Mouse (Mus musculus) hindlimb bud, embryonic 11.5 days (tissue): ENCODE data around the gene Tlk2.

ENCODE experiments used
- DNase-seq: peaks from one replicate; pipeline ENCODE4 v3.0.0-alpha.2; 2012; ENCODE audit warnings: low read depth, low spot score; ENCODE audit errors: extremely low spot score

Gene Tlk2

DNA sequence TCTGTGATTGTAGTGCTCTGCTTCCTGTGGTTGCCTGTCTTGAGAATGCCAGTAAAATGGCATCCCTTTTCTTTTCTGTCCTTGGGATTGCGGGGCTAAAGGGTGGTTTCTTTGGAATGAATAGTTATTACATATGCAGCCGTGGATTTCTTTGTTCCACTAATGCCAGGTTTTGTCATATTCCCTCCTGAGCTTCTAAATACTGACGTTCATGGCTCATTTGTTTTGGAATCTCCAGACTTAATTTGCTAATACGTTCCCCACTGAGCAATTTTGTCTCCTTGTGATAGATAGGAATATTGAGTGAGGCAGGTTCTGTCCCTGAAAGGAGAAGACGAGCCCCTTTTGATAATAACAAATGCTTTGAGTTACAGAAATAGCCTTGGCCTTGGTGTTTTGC, 82.5 kb downstream of the Tlk2 start:
- no peak for DNase-seq

DNA sequence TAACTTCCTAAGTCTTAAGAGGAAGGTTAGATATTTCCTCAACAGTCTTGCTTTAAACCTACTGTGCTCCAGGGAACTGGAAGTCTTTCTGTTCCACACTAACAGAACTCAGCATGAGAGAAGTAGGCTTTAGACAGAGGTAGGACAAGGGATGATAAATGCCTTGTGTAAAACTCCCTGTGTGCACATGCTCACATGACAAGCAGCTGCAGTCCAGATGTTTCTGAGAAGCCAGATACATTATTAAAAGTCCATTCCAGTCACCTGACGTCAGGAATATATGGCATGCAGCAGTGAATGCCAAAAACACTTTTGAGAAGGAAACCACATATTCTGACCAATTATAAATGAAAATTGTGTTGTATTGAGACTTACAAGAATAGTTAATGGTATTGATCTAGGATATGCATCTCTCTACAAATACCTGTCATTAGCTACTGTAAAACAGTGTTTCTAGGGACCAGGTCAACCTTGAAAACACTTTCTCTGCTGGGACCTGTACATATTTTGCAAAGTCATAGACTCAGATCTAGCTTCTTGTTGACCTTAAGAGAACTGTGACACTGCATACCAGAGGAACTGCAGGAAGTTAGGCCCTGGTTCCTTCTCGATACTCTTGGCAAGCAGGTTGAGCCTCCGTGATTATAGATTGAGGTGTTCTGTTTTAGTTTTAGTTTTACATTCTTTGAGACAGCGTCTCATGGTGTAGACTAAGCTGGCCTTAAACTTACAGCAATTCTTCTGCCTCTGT, 83.2 kb downstream of the Tlk2 start:
- no peak for DNase-seq

DNA sequence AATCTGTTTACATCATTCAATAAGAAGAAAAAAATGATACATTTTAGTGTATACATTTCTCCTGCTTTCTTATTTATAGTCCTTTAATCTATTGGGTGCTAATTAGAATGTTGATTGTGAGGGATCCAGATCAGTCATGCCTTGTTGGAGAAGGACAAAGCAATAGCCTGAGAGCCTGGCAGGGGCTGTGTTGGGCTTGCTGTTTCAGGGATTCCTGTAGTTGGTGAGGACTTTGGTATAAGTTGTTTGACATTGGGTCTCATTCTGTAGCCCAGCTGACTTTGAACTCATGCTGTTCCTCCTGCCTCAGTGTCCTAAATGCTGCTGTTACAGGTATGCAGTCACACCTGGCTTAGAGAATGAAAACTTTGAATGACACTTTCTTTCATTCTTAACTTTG, 85.9 kb downstream of the Tlk2 start:
- no peak for DNase-seq

DNA sequence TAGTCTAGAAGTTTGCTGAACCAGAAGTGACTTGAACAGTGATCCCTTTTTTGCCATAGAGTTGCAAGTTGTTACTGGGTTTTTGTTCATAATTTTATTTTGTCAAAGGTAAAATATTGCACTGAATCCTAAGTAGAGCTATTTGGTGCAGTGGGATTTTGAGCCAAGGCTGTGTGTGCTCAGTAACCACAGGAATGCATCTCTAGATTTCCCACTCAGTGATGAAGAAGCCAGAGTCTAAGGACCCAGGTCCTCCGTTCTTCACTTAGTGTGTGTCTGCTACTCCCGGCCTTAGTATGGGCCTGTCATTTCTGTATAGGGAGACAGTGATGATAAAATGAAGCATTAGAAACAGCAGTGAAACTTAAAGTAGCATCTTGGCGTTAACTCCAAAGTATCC, 86.4 kb downstream of the Tlk2 start:
- no peak for DNase-seq

DNA sequence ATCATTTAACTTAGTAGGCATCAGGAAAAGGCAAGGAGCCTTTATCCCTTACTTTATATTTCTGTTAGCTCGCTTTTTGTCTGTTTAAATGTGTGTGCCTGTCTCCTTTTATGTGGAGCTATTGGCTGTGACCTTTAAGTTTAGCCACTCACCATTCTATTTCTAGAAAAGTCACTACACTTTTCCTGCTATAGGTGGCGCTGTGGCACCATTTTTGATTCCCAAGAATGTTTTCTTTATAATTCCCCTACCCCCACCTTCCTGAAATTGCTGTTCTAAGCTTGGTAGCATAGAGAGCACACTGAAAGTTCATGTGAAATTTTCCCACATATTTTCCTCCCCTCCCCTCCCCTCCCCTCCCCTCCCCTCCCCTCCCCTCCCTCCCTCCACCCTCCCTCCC, 91.5 kb downstream of the Tlk2 start:
- DNase-seq: peak; percentile 62

DNA sequence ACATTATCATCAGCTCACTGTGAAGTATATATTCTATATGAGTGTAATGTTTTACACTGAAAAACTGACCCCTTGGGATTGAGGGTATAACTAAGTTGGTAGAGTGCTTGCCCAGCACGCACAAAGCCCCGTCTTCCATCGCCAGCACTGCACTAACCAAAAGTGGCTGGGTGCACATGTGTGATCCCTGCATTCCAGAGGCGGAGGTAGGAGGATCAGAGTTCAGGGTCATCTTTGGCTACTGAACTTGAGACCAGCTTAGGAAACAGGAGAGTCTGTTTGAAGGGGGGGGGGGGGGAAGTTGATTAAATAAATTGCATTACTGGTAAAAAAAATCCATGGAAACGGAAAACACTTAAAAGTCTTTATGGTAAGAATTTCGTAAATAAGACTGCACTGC, 101.8 kb downstream of the Tlk2 start:
- no peak for DNase-seq

DNA sequence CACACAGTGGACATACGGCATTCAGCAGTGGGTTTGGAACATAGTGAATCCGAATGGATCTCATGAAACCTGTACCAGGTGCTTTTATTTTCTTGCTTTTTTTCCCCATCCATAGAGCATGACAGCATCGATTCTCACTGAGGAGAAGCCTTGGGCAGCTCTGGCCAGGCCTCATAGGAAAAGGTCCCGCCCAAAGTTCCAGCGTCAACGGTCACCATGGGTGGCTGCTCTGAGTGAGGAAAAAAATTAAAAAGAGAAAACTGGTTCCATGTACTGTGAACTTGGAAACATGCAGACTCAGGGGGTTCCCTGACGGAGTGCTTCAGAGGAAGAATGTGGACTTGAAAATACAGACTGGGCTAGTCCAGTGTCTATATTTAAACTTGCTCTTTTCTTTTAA, 102.7 kb downstream of the Tlk2 start:
- no peak for DNase-seq

DNA sequence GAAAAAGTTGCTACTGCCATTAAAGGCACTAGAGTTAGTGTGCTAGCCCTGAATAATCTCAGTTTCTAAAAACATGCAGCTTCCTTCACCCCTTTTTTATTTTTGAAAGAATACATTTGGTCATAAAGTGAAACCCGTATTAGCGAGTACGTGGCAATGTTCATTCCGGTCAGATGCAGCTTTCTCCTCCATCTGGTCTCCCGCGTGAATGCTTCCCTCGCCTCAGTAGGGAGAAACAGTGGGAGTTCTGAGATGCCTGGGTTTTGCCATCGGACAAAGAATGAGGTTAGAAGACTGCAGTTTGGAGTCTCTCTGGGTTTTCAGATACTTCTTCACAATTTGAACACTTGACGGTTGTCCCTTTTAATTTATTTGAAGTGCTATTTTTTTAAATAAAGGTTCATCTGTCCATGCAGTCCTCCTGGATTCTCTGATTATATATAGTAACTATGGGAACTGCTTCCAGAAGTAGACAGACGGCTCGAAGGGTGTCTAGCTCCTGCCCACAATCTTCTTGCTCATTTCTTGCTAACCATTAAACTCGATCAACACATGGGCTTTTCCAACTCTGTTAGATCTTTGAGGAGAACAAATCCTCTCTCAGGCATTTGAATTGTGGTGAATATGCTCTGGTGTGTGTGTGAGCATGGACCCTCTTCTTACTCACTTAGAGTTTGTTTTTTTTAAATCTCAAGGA, 103.3 kb downstream of the Tlk2 start:
- no peak for DNase-seq

DNA sequence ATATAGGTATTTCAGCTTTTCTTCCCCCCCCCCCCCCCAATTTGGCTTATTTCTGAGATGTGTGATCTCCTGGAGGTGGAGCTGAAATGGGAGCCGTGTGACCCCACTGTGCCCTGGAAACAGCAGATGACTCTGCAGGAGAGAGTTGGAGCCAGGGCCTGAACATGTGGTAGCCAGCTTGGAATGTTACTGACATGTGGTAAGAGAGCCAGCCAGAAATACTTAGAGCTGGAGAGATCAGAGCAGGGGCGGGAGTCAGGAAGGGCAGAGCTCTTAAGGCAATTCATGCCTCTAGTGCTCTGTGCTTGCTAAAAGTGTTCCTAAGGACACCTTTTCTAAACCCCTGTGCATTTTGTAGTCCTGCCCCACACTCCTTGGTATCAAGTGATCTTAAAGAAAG, 103.9 kb downstream of the Tlk2 start:
- no peak for DNase-seq

DNA sequence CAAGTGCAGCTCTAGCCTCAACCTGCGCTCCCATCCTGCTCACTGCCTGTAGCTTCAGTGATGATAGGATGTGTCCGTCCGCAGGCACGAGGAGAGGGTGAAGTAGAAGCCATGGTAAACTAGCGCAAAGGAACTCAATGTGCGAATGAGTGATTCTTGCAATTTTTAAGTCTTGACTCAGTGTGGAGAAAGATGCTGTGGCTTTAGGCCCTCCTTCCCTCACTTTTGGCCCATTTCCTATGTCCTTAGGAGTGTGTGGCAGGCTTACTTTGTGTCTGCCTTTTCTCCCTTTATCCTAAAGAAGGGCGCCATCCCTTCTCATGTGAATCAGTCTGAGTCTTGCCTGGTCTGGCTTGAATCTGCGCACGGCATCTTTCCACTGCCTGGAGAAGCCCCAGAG, 104.4 kb downstream of the Tlk2 start:
- no peak for DNase-seq

DNA sequence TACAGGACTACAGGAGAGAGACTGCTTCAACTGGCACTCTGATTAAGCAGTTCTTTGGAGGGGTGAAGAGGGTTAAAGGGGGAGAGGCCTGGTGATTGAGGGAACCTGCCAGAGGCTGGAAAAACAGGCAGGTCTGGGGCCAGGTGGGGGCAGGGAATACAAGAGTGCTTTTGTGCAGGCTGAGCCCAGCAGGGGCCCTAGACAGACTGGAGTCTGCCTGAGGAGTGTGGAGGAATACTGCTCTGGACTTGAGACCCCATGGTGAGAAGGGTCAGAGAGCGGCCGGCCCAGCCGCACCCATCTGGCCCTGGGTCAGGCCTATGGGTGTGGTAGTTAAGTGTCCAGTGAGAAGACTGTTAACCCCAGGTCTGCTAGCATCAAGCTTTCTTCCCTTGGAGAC, 107.1 kb downstream of the Tlk2 start:
- no peak for DNase-seq

DNA sequence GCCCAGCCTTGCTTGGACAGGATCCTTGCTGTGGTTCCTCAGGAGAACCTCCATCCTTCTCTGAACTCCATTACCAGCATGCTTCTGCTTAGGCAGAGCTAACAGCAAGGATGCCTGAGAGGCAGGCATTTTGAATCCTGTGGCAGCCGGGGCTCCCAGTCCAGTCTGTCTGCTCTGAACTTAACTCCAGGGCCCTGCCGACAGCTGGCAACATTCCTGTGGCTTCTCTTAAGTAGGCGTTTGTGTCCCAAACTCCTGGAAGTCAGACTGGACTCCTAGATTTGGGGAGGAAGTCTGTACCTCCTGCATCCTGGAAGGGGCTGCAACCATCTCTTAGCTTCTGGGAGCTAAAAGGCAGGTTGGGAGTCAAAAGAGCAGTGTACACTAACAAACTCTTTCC, 110.8 kb downstream of the Tlk2 start:
- DNase-seq: no peak

DNA sequence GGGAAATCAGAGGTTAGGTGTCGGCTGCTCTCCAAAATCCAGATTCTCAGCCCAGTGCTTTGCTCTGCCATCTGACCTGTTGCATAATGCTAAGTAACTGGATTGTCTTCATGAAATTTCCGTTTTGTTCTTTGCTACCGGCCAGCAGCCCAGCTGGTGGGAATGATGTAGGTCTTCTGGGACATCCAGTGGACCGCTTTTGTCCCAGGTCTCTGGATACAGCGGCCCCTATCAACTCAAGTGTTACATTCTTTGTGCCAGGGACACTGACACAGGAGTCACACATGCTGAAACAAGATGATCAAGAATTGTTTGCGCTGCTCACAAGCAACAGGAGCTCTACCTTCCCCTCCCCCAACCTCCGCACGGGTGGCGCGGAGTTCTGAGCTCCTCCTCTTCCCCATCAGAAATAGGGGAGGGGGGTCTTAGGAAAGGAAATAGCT, 113.1 kb downstream of the Tlk2 start:
- DNase-seq: peak; percentile 35

DNA sequence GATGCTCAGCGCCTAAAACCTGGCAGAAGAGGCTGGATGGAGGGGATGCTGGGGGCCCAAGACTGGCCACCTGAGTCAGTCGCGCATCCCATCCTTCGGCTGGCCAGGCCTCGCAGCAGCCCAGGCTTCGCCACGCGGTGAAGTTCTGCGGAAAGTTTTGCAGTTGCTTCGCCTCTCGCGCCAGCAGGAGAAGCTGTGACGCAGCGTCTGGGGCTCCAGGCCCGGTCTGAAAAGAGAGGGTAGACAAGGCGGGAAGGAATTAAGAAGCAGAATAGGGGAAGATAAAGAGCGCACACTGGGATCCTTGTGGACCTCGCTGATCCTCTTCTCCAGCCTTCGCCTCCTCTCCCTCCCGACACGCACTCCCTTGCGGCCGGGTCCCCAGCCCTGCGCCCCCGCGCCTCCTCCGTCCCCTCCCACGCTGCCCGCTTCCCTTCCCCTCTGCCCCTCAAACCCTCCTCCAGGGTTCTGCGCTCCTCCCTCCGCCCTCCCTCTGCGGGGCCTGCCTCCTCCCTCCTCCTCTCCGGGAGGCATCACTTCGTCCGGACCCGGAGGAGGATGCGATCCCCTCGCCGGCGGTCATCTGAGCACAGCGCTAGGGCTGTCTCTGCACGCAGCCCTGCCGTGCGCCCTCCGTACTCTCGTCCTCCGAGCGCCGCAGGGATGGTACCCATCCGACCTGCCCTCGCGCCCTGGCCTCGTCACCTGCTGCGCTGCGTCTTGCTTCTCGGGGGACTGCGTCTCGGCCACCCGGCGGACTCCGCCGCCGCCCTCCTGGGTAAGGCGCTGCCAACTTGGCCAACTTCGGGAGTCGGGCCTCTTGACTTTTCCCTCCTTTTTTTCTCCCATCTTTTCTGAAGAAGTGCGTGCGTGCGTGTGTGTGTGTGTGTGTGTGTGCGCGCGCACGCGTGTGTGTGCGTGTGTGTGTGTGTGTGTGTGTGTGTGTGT, 113.8 kb downstream of the Tlk2 start, which contains the start of gene Mrc2:
Mrc2 (plus strand) TSS at position 520 of the 948 bp plus-strand sequence.
- DNase-seq: peak; percentile 39

DNA sequence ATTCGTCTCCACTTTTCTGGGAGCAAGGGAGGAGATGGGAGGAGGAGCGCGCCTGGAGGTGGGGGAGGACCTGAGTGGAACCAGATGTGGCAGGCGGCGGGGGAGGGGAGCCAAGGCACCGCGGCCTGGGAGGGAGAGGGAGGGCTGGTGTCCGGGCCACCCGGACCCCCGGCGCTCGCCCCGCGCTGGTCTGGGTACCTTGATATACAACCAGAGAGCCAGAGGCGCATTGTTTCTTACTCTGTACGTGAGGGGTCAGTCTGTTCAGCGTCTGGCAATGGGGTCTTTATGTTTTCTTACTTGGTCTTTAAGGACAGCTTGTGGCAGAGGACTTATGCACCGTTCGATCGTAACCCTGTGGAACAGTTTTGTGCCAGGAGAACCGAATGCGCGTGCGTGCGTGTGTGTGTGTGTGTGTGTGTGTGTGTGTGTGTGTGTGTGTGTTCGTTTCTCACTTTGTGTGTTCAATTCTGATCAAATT, 114.5 kb downstream of the Tlk2 start:
- peak; percentile 37 for DNase-seq

DNA sequence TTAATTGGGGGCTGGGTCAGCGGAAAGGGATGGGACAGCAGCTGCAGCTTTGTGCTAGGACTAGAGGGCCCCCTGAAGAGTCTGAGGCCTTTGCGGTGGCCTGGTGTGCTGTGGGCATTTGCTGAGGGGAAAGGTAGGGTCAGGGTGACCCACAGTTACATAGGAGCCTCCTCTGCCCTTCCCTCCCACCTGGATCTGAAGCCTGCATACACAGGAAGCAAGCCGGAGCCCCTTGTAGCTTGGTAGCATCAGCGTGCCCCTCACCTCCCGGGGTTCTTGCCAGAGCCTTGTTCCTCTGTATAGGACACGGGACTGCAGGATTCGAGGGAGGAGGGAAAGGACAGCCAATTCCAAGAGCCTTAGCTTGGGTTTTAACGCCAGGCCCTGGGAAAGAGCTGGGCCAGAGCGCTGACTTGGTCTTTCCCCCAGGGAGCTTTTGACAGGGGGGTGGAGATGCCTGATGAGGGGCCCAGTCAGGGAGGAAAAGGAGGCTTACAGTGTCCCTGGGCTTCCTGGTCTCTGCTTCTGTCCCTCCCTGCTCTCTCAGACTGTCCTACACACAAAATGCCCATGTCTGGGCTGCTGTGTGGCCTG, 115.4 kb downstream of the Tlk2 start:
- no peak for DNase-seq

DNA sequence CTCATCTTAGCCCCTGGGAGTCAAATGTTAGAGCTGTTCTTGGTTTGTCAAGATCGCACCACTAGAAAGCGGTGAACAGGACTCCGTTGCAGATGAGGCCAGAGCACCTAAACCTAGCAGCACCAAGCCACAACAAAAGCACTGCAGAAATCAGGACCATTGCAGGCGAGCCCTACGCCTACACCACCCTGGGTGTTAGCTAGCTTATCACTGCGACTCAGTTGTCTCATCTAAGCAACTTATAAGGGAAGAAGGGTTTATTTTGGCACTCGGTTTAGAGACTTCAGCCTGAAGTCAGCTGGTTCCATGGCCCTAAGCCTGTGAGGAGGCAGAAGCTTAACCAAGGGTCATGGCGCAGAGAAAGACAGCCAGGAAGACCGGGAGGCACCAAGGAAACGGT, 117.5 kb downstream of the Tlk2 start:
- no peak for DNase-seq

DNA sequence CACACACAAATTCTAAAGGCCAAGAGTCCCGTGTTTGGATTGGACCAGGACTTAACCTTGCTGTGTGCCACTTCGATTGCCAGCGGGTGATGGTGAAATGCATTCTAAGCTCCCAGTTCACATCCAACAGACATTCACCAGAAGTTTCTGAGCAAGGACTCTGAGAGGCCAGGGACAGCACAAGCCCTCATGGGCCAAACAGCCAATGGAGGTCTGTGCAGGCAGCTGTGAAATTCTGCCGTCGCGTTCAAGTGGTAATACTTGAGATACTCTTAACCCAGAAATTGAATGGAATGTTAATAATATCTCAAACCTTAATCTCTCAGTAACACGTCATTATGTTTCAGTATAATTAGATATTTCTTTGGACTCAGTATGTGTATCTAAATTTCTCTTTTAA, 131.6 kb downstream of the Tlk2 start:
- DNase-seq: no peak

DNA sequence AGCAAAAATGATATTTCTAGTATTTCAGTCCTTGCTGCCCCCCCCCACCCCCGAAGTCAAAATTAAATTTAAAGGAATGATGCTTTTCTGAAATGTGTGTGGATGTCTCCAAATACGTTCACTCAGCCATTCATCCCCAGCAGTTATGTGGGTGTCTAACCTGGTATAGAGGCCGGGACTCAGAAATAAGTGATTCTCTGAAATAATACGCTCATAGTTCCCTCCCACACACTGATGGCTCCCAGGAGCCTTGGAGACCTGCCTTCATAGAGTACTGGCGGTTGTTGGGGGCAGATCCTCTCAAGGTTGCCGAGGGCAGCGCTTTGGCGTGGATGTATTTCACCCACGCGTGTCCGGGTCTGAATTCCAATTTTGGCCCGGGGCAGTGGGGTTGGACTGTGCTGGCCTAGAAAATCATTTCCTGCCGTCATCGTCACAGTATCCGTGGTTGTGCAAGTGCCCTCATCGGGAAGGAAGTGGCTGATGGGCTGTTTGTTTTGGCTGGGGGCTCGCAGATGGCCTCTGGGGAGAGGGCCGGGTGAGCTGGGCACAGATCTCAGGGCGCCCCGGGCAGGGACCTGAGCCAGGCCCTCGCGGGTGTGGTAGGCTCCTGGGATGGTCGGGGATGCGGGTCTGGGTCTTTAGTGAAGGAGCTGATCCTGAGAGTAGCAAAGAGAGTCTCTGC, 132.8 kb downstream of the Tlk2 start:
- DNase-seq: no peak

DNA sequence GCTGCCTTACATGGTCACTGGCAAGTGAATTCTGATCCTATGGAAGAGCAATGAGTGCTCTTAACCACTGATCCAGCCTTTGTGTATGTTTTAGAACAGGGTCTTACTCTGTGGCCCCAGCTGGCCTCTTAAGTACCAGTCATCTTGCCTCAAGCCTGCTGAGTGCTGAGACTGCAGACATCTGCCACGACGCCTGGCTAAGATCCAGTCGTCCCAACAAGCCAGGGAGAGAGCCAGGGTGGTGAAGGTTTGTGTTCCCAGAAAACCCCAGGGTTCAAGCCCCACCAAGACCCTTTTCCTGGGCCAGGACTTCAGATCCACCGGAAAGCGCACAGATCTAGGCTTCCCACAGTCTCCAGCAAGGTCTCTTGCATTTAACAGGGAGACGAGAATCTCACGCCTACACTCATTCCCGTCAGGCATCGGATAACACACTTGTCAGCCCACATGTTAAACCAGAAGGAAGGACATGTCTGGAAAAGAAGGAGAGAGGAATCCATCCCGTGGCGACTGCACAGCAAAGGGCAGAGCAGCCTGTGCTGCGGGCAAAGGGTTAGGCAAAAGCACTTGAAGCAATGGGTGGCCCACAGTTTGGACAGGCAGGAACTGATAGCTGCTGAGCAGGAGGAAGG, 133.8 kb downstream of the Tlk2 start:
- no peak for DNase-seq
